Mouse (Mus musculus): ENCODE measurements around the gene Ptgr2. TPM values are rescaled to one million over a fixed set of nuclear protein-coding genes. Genes with fewer than 3 reads are reported as not detected.
"Not testable (repeated sequence)": the region's sequence is repeated elsewhere in the genome, so short reads cannot be mapped to it uniquely, and the experiment has no call there.

The Ptgr2 gene
- total RNA-seq, 4 experiments from 2014 or later: 37.4 to 42.8 (median 42.2) TPM

DNA sequence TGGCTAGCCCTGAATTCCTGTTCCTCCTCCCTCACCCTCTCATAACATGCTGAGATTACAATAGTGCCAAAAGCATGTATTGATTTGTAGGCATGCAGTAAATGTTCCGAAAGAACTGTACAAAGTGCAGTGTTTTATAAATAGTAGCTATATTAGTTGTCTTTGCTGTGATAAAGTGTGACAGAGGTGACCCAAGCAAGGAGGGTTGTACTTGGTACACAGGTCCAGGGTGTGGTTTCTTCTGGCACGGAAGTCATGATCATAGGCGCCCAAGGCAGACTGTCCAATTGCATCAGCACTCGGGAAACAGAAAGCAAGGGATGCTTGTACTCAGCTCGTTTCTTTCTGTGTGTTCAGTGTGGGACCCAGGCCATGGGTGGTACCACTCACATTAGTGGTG lies 19.1 kb downstream of the Ptgr2 start:
- DNase-seq (ENCODE audit: low spot score in 2 of 2): no peak

DNA sequence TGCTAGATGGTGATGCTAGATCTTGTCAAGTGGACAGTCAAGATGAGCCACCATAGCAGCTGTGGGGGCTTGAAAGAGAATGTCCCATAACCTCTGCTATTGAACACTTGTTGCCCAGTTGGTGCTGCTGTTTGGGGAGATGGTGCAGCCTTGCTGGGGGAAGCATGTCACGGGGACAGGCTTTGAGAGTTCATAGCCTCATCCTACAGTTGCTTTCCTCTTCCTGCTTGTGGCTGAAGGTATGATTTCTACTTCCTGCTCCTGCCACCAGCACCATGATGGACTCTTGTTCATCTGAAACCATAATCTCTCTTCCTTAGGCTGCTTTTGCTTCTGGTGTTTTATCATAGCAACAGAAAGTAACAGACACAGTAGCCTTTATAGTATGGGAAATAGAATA lies 19.5 kb downstream of the Ptgr2 start:
- no peak for DNase-seq (ENCODE audit: low spot score in 2 of 2)

DNA sequence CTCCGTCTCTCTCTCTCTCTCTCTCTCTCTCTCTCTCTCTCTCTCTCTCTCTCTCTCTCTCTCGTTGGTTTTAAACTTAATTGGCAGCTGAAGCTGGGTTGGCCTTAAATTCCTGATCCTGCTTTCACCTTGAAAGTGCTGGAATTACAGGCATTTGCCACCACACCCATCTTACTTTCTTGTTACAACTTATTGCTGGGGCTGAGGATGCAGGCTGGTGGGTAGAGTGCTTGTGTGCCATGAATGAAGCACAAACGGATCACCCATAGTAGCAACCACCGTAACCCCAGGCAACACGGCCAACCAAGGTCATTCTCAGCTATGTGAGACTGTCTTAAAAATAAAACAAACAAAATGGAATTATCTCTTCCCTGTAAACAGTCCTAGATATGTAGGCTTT lies 26.3 kb downstream of the Ptgr2 start:
- DNase-seq (ENCODE audit: low spot score in 2 of 2): no peak

DNA sequence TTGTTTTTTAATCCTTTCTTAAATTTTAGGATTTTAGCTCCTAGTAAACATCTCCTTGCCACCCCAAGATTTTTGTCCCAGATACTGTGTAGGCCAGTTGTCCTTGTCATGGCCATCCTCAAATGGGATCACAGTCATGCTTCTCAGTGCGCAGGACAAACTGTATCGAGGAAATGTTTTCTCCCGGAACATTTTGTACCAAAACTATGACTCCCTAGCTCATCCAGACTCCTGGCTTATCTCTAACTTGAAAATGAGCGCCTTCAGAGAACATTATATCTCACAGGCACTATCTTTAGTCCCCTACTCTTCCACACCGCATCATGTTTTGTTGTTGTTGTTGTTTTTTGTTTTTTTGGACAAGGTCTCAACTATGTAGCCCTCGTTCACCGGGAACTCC lies 31.0 kb downstream of the Ptgr2 start:
- DNase-seq (ENCODE audit: low spot score in 2 of 2): no peak

DNA sequence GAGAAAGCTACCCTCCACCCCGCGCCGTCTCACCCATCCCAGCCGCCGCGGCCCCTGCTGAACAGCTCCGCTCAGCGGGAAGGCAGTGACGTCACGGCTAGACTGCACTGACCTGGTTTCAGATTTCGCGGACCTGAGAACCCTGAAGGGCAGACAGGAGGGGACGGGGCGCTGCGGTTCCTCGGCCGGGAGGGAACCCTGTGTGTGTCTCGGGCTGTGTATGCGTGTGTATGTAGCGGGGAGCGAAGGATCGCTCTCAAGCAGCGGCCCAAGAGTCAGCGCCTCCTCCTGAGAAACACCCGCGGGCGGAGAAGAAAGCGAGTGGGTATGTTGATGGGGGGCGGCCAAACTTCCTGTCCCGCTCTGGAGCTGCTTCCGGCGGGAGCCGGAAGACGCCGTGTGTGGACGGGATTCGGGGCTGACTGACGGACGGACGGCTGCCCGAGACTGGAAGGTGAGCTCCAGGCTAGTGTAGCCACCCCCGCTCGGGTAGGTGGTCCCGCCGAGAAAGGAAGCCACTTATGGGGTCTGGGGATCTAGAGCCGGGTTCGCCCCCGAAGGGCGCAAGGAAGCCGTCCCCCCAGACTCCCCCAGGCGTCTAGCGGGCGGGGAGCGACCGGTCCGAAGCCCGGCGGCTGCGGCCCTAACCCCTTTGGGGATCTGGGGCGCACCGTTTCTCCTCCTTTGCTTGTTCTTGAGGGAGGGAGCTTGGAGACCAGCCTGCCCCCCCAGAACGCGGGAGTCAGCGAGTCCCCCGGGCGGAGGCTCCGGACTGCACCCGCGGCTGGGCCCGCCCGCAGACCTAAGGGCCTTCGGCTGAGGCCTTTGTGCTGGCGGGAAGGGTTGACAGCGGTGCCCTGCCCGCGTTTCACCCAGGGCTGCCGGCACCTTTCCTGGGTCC lies 31.9 kb downstream of the Ptgr2 start, which contains the start of gene Zfp410:
Zfp410 (plus strand) TSS at position 132 of the 901 bp plus-strand sequence.
- peak; percentile 74 to 76 for DNase-seq (ENCODE audit: low spot score in 2 of 2)

DNA sequence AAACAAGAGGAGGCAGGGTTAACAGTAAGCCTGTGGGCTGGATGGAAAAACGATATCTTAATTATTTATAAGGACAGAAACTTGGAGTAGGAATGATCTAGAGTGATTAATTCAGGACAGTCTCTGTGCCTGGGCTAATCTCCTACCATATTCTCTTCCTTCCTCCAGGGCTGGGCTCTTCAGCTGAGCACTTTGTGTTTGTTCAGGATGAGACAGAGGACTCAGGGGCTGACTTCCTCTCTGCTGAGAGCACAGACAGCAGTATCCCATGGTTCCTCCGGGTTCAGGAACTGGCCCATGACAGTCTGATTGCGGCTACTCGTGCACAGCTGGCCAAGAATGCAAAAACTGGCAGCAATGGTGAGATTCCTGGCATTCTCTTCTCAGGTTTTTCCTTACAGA lies 42.1 kb downstream of the Ptgr2 start:
- no peak for DNase-seq (ENCODE audit: low spot score in 2 of 2)

DNA sequence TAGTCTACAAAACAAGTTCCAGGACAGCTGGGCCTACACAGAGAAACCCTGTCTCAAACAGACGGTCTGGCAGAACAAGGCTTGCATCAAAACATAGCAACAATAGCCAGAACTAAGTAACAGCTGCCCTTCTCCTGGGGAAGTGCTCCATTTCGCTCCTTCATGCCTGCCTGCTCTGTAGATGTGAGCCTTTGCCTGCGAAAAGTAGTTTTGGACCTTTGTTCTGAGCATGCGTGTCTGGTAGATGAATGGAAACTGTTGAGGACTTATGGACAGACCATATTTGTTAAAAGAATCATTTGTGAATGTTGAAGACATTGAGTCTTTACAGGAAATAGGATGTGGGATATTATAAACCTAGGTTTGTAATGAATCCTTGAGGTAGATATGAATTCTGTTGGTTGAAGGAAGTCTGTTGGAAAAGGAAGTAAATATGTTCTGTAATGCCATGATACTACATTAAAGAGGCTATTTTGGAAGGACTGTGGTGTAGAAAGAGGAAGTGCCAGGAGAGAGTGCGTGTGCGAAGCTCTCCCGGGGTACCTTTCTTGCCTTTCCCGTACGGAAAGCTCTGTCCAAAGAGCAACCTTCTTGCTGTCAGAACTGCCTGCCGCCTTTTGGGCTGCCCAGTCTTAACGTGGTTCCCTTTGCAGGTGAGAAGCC lies 52.1 kb downstream of the Ptgr2 start:
- DNase-seq (ENCODE audit: low spot score in 2 of 2): no peak

DNA sequence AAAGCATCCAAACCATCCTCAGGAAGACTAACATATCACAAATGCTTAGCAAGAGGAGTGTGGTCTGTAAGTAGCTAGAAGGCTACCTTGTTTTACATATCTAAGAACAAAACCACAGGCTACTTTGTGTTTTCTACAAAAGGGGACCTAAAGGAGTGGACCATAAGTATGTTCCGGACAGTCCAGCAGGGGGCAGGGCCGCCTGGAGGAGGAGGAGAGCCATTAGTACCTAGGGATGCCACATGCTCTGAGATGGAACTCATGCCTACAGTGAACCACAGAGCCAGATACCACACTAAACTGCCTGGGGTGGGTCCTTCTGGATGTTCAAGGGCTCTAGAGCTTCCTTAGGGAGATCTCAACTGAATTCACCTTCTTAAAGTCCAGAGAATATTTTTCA lies 62.2 kb downstream of the Ptgr2 start:
- DNase-seq (ENCODE audit: low spot score in 2 of 2): no peak

DNA sequence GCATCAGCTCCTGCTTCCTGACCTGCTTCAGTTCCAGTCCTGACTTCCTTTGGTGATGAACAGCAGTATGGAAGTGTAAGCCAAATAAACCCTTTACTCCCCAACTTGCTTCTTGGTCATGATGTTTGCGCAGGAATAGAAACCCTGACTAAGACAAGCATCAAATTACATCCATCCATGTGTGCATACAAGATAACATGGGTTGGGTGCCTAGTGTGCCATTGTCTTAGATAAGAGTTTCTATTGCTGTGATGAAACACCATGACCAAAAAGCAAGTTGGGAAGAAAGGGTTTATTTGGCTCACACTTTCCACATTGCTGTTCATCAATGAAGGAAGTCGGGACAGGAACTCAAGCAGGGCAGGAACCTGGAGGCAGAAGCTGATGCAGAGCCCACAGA lies 73.7 kb downstream of the Ptgr2 start:
- not testable (repeated sequence) for DNase-seq (ENCODE audit: low spot score in 2 of 2)

DNA sequence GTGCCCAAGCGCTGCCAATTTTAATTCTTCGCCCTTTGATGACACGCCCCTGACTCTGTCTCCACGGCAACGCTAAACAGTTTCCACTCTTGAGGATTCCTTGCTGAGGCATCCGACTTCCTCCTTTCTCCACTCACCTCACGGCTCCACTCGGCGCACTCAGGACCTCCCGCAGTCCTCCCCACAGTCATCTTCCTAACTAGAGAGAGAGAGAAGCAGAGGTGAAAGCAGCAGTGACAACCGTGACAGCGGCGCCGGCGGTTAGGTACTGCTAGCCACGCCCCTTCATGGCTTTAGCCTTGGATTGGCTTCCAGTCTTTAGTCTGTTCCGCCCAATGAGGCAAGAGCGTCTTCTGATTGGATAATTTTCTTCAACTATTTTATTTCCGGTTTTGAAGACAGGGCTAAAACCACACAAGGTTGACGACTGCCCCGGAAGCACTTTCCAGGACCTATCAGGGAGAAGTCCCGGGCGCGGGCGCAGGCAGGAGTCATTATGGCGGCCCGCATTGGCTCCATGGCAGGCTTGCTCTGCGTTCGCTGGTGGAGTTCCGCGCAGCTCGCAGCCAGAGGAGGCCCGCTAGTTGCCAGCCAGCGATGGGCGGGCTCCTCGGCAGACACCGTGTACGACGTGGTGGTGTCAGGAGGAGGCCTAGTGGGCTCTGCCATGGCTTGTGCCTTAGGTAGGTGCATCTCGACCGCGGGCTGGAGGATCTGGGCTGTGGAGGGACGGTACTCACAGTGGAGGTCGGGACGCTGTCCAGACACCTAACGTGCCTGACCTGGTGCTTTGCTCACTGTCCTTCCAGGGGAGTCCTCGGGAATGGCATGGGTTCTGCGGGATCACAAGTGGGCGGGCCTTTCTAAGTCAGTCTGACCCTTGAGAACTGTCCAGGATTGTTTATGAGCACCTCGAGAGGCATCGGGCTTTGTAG lies 76.8 kb downstream of the Ptgr2 start, which contains the start of the genes Coq6 and Fam161b:
Coq6 (plus strand) TSS at position 103 of the 935 bp plus-strand sequence.
Fam161b (minus strand) TSS at position 279 of the 935 bp plus-strand sequence.
- DNase-seq (ENCODE audit: low spot score in 2 of 2): peak; percentile 82 to 98

DNA sequence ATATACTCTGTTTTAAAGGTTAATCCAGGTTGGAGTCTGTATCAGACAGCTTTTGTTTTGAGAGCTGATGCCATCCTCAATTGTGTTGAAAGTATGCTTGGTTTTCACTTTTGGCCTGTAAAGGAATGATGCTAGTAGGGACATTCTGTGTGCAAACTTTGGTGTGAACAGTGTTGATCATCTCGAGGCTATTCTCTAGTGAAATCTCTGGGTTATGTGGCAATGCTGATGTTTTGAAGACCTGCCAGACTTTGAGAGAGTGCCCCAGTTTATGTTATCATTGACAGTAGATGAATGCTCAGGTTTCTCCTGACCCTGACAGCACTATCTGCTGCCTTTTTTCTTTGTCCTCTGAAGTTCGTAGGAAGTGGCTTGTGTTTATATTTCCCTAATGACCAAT lies 77.8 kb downstream of the Ptgr2 start:
- DNase-seq (ENCODE audit: low spot score in 2 of 2): no peak

DNA sequence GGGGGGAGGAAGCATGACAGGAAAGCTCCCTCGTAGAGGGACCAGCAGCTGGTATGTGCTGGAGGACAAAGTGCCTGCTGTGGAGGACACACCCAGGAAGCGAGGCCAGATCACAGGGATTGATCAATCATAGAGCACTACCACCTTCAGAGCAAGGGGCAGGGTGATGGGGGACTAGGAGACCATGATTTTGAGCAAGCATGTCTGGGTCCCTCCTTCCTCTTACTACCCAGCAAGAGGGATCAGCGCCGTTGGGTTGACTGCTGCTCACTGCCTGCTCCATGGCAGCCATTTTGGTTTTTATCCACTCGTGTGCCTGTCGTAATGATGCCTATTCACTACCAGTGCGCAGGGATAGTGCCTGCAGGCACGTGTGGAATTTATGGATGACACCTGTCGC lies 79.3 kb downstream of the Ptgr2 start:
- no peak for DNase-seq (ENCODE audit: low spot score in 2 of 2)

DNA sequence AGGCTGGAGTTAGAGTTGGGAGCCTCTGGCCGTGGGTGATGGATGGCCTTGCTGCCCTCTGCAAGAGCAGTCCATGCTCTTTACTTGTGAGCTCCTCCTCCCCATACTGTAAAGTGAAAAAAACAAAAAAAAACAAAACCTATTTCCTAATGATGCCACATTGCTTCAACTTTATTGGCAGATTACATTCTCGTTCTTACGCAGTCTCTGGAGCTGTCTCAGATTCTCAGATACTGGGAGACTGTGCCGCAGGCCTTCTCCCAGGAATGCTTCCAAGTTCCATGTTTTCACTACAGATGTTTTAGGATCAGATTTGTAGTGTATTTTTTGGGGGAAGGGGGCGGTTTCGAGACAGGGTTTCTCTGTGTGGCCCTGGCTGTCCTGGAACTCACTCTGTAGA lies 80.1 kb downstream of the Ptgr2 start:
- no peak for DNase-seq (ENCODE audit: low spot score in 2 of 2)

Other genes with a start within 250 kb of the Ptgr2 start
- 1 to 10 TPM; 2.1 to 2.9 (median 2.3) TPM for gene Acot4, start 246.9 kb upstream of the Ptgr2 start, total RNA-seq (2022)
- 1 to 10 TPM in 1 of 4 experiments, not detected in 3; 1.3 TPM for gene Gm49366, start 246.3 kb upstream of the Ptgr2 start, total RNA-seq (2022)
- 1 to 10 TPM; 2.0 to 3.2 (median 2.5) TPM for gene Acot3, start 233.1 kb upstream of the Ptgr2 start, total RNA-seq (2022)
- gene Acot5, start 215.9 kb upstream of the Ptgr2 start, total RNA-seq (2022): 1 to 10 TPM; 2.4 to 3.7 (median 3.5) TPM
- gene Acot6, start 184.6 kb upstream of the Ptgr2 start, total RNA-seq (2022): 1 to 10 TPM; 4.1 to 4.9 (median 4.1) TPM
- 10 to 100 TPM; 72.6 to 93.3 (median 83.6) TPM for gene Dnal1, start 170.9 kb upstream of the Ptgr2 start, total RNA-seq (2022)
- 1 to 10 TPM; 5.1 to 6.3 (median 5.8) TPM for gene Pnma1, start 136.7 kb upstream of the Ptgr2 start, total RNA-seq (2022)
- gene Elmsan1, start 66.4 kb upstream of the Ptgr2 start, total RNA-seq (2022): 10 to 100 TPM; 17.8 to 23.3 (median 20.3) TPM
- 10 to 100 TPM; 30.9 to 40.4 (median 33.1) TPM for gene Zfp410, start 31.6 kb downstream of the Ptgr2 start, total RNA-seq (2022)
- gene Coq6, start 76.4 kb downstream of the Ptgr2 start, total RNA-seq (2022): 10 to 100 TPM; 22.0 to 28.3 (median 25.2) TPM
- 10 to 100 TPM; 10.5 to 13.1 (median 12.2) TPM for gene Fam161b, start 76.6 kb downstream of the Ptgr2 start, total RNA-seq (2022)
- 10 to 100 TPM; 23.5 to 29.7 (median 27.0) TPM for gene Entpd5, start 123.8 kb downstream of the Ptgr2 start, total RNA-seq (2022)
- gene Bbof1, start 123.8 kb downstream of the Ptgr2 start, total RNA-seq (2022): 1 to 10 TPM; 5.8 to 8.9 (median 6.2) TPM
- 10 to 100 TPM; 11.7 to 15.2 (median 13.5) TPM for gene Rnf113a2, start 132.0 kb downstream of the Ptgr2 start, total RNA-seq (2022)
- 10 to 100 TPM; 55.8 to 70.5 (median 60.5) TPM for gene Aldh6a1, start 165.8 kb downstream of the Ptgr2 start, total RNA-seq (2022)
- 10 to 100 TPM; 23.4 to 29.7 (median 27.4) TPM for gene Lin52, start 166.2 kb downstream of the Ptgr2 start, total RNA-seq (2022)